Mouse (Mus musculus): ENCODE results near the gene Emc9.

Gene Emc9

DNA sequence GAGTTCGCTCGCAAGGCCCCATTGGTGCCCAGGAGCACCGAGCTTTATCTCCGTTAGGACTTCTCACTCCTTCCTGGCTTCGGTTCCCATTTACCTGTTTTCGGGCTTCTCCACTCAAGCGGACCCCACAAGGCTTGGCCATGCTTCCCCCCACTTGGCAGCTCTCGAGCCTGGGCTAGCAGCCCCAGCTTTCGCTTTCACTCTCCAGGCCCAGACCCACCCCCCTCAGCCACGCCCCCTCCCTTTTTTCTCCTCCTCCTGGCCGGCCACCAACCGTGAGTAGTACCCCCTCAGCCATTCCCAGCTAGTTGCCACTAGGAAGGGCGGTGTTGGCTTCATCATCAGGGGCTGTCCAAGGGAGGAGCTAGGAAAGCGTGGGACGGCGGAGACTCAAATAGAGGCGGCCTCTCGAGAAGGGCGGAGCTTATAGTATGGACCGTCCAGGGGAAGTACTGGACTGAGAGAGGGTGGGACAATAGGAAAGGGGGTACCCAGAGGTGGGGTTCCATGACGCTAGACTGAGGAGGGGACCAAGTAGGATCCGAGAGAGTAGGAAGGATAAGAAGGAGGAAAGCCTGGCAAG, 5.7 kb upstream of the Emc9 start, which contains the start of gene Psme2:
TSS of gene Psme2 (minus strand) at position 366 of the 583 bp plus-strand sequence.
- DNase-seq (ENCODE audit: low spot score in 2 of 2): peak; percentile 90 to 95

DNA sequence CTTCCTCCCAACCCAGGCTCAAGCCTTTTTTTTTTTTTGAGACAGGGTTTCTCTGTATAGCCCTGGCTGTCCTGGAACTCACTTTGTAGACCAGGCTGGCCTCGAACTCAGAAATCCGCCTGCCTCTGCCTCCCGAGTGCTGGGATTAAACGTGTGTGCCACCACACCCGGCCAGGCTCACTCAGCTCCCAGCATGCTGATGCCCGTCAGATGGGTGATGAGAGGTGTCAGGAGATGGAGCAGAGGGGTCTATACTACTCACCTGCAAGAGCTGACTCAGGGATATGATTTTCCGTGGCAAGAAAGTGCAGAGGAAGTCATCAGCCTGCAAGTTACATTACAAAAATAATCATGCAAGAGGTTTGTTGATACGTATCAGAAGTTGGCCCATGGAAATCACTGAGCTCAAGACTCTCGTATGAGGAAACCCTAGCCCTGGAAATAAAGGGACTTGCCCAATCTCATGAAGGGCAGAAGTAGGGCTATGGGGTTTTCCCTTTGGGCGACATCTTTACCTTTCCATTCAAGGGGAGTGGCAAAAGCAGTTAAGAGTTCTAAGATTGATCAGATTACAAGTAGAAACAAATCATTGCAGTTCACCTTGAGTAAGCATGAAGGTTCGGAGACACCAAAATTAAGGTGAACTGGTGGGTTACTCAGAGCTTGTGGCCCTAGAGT, 4.8 kb upstream of the Emc9 start:
- no peak for DNase-seq (ENCODE audit: low spot score in 2 of 2)

DNA sequence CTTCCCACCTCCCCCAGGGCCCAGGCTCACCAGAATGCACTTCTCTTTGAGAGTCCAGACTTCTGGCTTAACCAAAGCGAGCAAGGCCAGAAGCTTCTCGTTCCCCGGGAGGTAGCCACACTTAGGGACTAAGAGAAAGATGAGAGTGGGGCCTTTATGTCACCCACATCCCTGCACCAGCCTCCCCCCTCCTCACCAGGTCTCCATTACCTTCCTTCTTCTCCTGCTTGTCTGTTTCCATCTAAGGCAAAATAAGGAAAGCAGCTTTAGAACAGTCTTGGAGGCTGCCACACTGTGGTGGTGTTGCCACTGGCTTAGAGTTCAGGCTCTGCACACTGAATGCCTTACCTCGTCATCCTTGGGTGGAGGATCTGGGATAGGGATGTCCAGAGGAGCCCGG, 4.2 kb upstream of the Emc9 start:
- DNase-seq (ENCODE audit: low spot score in 2 of 2): no peak

DNA sequence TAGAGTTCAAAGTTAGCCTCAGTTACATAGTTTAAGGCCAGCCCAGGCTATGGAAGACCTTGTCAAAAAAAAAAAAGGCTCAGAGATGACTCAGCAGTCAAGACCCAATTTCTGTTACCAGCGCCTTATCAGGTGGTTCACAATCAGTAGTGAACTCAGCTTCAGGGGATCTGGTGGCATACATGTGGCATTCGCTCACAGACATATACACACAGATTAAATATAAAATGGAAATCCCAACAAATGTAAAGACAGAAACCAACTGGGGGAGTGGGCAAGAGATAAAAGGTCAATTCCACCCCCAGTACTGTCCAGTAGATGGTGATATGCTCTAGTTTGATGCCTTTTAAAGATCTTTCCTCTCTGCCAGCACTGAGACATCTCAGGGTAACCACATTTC, 1.0 kb upstream of the Emc9 start:
- no peak for DNase-seq (ENCODE audit: low spot score in 2 of 2)

DNA sequence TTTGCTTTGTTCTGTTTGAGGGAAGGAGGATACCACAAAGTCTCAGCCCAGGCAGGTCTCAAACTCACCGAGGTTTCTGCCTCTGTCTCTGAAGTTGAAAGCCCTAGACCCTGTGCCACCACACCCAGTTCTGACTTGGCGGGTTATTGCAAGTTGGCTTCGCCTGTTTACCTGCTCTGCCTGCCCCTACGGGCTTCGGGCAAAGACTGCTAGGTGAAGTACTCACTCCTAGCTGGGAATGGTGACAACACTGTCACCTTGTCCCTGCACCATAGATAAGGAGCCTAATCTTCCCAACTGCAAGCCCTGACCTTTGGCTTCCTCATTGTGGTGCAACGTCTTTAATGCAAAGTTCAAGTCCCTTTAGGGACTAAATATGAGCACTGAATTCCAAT, 461 bp upstream of the Emc9 start:
- DNase-seq (ENCODE audit: low spot score in 2 of 2): no peak

DNA sequence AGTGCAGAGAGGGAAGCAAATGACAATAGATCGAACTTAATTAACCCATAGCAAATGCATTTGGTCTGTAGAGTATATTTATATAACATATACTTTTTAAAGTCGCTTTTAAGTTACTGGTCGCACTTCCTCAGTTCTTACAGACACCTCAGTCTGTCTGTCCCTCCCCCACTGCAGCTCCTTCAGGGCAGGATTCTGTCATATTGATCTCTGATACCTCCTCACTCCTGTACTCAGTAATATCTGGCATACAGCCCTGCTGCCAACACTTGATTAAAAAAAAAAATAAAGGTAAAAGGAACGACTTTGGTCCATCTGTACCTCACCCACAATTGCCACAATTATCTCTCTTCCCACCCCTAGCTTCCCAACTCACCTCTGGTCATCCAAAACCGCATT, 800 bp downstream of the Emc9 start:
- no peak for DNase-seq (ENCODE audit: low spot score in 2 of 2)

DNA sequence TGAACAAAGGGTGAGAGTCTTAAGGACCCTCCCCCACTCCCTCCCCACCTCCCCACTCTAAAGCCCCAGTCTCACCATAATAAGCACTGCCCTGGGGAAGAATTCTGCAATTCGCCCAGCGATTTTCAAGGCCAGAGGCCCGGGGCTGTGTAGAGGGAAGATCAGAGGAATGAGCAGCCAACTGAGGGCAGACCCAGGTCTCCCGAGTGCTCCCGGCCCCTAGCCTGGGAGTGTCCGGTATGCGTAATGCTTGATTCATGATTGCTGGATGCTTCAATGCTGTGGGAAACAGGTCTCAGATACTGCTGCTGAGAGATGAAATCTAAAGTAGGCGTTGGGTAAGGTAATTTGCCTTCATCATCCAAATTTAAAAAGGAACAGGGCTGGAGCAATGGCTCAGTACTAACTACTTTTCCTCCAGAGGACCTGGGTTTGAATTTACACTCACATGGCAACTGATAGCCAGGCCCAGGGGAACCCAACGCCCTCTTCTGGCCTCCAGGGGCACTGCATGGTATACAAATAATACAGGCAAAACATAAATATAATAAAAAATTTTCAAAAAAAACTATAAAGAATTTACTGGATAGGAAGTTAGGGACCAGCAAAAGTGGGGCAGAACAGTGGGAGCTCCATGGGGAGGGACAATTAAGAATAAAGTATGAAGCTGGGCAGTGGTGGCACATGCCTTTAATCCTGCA, 3.0 kb downstream of the Emc9 start:
- DNase-seq (ENCODE audit: low spot score in 2 of 2): no peak

DNA sequence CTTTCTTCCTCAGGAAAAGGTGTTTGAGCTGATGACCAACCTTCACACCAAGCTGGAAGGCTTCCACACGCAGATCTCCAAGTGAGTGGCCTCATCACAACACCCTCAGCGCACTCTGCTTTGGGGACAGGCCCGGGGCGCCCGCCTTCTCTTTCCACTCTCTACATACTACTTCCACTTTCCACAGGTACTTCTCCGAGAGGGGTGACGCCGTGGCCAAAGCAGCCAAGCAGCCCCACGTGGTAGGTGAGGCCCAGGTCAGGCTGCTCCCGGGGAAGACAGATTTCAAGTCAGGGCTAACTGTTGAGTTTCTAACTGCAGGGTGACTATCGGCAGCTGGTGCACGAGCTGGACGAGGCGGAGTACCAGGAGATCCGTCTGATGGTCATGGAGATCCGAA, 4.4 kb downstream of the Emc9 start:
- no peak for DNase-seq (ENCODE audit: low spot score in 2 of 2)

DNA sequence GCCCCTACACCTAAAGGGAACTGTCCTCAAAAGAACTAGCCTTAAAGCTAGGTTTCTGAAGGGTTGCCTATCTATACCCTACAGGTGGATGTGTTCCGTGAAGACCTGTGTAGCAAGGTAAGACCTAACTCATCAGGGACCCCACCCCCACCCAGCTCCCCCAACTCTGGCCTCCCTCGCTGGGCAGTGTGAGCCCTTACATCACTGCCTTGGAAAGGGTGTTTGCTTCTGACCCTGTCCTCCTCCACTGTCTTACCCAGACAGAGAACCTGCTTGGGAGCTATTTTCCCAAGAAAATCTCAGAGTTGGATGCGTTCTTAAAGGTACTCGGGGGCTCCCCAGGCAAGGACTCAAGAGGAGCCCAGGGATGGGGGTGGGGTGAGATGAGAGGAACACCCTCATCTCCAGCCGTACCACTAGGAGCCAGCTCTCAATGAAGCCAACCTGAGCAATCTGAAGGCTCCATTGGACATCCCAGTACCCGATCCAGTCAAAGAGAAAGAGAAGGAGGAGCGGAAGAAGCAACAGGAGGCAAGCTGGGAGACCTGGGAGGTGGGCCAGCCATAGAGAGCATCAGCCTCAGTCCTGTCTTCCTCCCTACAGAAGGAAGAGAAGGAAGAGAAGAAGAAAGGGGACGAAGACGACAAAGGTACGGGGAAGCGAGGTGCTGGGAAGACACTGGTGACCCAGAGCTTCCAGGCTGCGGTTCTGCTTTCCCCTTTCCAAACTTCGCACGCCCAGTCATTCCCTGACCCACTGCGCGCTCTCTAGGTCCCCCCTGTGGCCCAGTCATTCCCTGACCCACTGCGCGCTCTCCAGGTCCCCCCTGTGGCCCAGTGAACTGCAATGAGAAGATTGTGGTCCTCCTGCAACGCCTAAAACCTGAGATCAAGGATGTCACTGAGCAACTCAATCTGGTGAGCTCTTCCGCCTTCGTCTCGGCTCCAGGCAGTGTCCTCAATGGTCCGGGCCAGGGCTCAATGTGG, 5.3 kb downstream of the Emc9 start:
- no peak for DNase-seq (ENCODE audit: low spot score in 2 of 2)

DNA sequence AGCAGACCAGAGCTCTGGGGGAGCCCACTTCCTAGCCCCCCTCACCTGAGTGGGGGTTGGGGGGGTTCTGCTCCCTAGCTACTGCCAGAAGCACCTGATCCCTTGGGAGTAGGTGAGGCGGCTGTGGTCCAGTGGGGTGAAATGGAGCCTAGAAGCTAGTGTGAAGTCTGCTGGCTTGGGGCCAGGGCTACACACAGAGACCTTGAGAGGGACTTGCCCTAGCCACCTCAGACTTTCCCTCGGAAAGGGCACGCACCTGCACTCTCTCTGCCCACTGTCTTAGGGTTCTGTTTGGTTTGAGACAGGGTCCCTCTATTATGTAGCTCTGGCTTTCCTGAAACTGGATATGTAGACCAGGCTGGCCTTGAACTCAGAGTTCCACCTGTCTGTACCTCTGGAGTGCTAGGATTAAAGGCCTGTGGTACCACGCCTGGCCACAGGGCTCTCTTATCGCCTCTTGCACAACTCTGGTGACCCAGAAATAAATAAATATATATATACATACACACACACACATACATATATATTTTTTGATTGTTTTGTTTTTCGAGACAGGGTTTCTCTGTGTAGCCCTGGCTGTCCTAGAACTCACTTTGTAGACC, 6.3 kb downstream of the Emc9 start:
- no peak for DNase-seq (ENCODE audit: low spot score in 2 of 2)

DNA sequence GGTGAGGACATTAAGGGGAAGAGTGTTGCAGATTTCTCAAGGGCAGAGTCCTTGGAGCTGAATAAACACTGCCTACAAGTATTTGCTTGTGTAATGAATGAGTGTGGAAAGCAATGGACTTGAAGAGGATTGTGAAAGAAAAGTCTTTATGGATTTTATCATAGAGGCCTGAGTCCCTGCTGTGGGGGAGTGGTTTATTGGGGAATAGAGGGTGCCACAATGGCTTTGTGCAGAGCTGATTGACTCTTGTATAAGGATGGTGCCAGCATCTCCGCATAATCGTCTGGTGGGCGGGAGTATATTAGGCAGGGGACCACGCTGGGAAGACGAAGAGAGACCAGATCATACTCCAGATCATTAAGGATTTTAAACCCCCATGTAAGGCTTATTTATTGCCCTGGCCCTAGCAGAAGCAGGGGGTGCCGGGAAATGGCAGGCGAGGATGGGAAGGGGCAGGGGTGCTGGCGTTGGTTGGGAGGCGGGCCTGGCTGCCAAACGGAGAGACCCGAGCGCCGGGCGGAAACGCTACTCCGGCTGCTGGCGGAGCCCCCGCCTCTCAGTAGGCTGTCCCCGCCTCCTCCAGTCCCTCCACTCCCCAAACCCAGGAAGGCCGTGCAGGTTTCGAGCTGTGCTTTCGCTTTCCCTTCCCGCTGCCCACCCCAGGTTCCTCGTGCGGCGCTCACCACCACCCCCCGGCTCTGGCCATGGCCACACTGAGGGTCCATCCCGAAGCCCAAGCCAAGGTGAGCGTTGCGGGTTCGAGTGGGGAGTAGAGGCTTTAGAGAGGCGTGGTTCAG, 7.0 kb downstream of the Emc9 start, which contains the start of gene Psme1:
TSS of gene Psme1 (plus strand) at position 253 of the 797 bp plus-strand sequence.
- DNase-seq (ENCODE audit: low spot score in 2 of 2): peak in 1 of 2 experiments; percentile 65

DNA sequence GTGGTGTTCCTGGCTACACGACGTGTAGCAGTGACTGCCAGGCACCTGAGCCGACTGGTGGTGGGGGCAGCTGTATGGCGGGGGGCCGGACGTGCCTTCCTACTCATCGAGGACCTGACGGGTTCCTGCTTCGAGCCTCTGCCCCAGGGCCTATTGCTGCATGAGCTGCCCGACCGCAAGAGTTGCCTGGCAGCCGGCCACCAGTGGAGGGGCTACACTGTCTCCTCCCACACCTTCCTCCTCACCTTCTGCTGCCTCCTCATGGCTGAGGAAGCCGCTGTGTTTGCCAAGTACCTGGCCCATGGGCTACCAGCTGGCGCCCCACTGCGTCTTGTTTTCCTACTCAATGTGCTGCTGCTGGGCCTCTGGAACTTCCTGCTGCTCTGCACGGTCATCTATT, 8.7 kb downstream of the Emc9 start:
- peak in 1 of 2 experiments; percentile 43 for DNase-seq (ENCODE audit: low spot score in 2 of 2)

DNA sequence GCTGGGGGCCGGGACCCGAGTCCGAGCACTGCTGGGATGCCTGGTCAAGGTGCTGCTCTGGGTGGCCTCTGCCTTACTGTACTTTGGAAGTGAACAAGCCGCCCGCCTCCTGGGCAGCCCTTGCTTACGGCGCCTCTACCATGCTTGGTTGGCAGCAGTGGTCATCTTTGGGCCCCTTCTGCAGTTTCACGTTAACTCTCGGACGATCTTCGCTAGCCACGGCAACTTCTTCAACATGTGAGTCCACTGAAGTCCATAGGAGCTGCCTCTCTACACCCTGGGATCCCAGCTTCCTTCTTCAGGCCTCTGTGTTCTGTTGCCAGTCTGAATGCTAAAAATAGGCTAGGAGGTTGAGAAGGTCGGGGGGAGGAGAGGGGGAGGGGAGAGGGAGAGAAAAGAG, 9.4 kb downstream of the Emc9 start:
- DNase-seq (ENCODE audit: low spot score in 2 of 2): no peak

DNA sequence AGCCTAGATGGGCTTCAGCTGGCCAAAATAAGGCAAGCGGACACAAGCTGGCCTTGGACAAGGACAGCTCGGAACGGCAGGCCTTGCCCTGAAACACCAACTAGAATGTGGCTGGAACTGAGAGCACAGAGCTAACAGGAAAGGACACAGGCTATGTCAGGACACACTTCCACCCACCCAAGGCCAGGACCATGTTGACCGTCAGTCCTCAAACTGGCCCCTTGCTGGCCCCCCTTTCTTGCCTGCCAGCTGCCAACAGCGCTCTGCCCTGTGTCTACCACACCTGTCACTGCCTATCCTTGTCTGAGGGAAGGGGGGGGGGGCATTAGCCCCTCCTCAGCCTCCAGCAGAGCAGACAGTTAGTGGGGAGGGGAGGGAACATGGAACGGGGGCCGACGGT, 9.8 kb downstream of the Emc9 start, which contains the start of gene Fitm1:
TSS of gene Fitm1 (plus strand) at position 316 of the 400 bp plus-strand sequence.
- no peak for DNase-seq (ENCODE audit: low spot score in 2 of 2)

DNA sequence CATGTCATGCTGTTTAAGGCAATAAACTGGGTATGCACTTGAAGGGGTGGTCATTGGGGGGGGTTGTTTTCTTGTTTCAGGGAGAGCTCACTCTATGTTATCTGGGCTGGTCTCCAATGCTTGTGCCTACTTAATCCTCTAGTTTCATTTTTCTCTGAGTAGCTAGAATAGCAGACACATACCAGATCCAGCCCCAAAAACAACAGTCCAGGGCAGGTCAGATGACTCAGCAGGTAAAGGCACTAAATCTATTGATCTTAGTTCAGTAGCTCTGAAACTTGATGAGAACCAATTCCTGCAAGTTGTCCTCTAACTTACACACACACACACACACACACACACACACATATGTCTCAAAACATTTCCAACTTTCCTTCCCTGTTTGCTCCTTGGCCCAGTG, 13.3 kb downstream of the Emc9 start:
- DNase-seq (ENCODE audit: low spot score in 2 of 2): no peak

DNA sequence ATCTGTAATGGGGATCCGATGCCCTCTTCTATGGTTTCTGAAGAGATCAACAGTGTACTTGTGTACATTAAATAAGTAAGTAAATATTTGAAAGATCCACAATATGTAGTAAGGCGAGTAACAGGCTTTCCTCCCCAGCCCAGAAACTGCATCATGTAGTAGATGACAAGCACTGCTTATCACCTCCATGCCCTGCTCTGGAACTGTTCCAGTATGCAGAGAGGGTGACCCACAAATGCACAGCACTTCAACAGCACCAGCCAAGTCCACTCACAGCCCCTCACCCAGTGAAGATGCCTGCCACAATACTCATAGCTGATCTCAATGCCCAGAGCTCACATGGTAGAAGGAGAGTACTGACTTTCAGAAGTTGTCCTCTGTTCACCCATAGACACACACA, 14.5 kb downstream of the Emc9 start:
- DNase-seq (ENCODE audit: low spot score in 2 of 2): no peak

DNA sequence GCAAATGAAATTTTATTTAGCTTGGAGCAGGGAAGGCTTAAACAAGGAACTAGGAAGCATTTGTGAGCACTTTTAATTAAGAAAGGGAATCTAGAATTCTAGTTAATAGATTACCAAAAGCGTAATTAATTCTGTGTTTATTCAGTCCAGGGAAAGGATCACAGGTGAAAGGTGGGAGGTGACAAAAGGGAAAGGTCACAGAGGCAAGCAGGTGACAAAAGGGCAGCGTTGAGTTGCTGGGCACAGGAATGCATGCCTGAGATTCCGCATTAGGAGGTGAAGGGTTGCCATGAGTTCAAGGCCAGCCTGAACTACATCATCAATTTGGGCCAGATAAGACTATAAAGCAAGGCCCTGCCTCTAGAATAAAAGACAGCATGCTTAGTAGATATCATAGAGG, 17.6 kb downstream of the Emc9 start:
- no peak for DNase-seq (ENCODE audit: low spot score in 2 of 2)

DNA sequence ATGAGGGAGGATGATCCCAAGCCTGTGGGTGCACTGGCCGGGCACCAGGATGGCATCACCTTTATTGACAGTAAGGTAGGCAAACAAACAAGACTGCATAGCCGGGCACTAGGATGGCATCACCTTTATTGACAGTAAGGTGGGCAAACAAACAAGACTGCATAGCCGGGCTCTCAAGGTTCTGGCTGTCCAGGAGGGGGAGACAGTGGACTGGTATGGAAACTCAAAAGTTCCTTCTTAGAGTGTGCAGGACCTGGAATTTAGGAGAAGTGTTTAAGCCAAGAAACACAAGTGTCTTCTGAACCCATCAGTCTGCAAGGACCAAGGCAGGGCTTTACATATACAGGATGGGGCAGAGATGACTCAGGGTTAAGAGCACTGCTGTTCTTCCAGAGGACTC, 19.4 kb downstream of the Emc9 start:
- DNase-seq (ENCODE audit: low spot score in 2 of 2): no peak

DNA sequence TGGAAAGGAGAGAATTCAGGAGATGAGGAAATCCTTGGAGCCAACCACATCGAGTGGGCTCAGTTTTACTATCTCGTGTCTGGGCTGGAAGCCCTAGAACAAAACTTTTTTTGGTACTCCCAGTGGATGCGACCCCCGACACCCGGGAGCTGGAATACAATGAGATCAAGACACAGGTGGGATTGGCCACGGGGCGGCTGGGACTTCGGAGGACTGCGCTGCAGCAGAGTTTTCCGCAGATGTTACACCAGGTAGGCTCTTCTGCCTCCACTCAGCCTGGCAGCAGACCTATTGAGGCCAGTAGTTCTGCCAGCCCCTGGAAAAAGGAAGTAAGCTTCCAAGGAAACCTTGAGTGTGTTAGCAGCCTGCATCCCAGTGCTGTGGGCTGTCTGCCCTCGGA, 21.9 kb downstream of the Emc9 start:
- DNase-seq (ENCODE audit: low spot score in 2 of 2): no peak

DNA sequence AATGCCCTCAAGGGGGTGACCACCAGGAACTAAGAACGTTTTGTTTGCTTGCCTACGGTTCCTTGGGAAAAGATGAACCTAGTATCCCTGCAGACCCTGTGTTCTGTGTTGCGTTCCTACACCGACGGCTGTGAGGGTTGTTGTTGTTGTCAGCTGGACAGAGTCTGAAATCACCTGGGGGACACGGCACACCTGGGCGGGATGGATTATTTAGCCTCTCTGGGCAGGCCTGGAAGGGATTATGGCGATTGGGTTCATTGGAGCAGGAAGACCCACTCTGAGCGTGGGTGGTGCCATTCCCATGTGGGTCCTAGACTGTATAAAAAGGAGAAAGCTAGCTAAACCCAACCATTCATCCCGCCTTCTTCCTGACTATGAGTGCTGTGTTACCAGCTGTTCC, 23.2 kb downstream of the Emc9 start:
- no peak for DNase-seq (ENCODE audit: low spot score in 2 of 2)

Data from left cerebral cortex, adult 9 months (tissue).